Mouse (Mus musculus): ENCODE data around the gene Dag1. TPM values are rescaled to one million over a fixed set of nuclear protein-coding genes. Genes with fewer than 3 reads are reported as not detected.

Gene Dag1
- total RNA-seq, 1 experiment: 134 TPM

DNA sequence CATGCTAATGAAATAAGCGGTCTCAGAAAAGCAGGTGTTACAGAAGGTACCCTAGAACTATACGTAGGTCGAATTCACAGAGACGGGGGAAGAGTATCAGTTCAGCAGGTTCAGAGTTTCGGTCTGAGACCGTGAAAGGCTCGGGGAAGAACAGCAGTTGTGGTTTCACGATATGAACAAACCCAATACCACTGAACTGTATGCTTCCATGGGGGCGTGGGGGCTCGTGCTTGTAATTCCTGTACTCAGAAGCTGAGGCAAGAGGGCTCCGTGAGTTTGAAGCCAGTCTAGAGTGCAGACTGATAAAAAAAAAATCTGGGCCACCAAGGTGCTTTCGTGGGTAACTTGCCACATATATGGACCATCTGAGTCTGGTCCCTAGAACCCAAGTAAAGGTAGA lies 108.9 kb downstream of the Dag1 start:
- Histone ChIP-seq H3K4me3 (ENCODE audit: insufficient read depth in 1 of 2, low read depth in 1 of 2, low read length in 2 of 2, poor library complexity in 1 of 2, severe bottlenecking in 1 of 2) (no peak overlapping the region), H3K9me3 (ENCODE audit: control insufficient read depth, insufficient read depth, low read depth, low read length) (no peaks in the 10 kb centered on the region), H3K27ac (ENCODE audit: insufficient read depth, low read depth, low read length, poor library complexity, severe bottlenecking) (no peak overlapping the region), H3K36me3 (ENCODE audit: control insufficient read depth, insufficient read depth, low read length, poor library complexity, severe bottlenecking) (no peaks in the 10 kb centered on the region), H3K9ac (ENCODE audit: insufficient read depth, low read depth, low read length, poor library complexity, severe bottlenecking) (no peak overlapping the region), H3K4me1 (ENCODE audit: control insufficient read depth in 2 of 2, insufficient read depth in 2 of 2, low read length in 2 of 2, poor library complexity in 1 of 2) (peaks cover 2 to 5% of the 10 kb centered on the region in 2 experiments; a peak in 2 of 4 replicates)
- in situ Hi-C loops (cut with MboI; ENCODE audit: low sequenced_read_pairs in 2 of 2, unreplicated experiment in 2 of 2): no loop called here
- TF ChIP-seq MAFK (IDR thresholded peaks at IDR 0.05; ENCODE audit: insufficient read depth, low read depth, low read length) (no peak), ZC3H11A (IDR thresholded peaks at IDR 0.05; ENCODE audit: borderline replicate concordance, low read depth, low read length) (no peak), HCFC1 (IDR thresholded peaks at IDR 0.05; ENCODE audit: borderline replicate concordance, insufficient read depth, low read length) (no peak), CHD2 (IDR thresholded peaks at IDR 0.05; ENCODE audit: low read depth, low read length) (no peak), ZNF384 (IDR thresholded peaks at IDR 0.05; ENCODE audit: low read depth, low read length) (no peak)
- no peak for DNase-seq (ENCODE audit: low read depth, low spot score)

Other genes with a start within 250 kb of the Dag1 start
- 22.9 and 28.3 TPM in 2 replicates for gene Gmppb, start 214.7 kb downstream of the Dag1 start, total RNA-seq (2012; rRNA removed)
- gene Amigo3, start 210.8 kb downstream of the Dag1 start, total RNA-seq (2012; rRNA removed): 2.7 and 3.8 TPM in 2 replicates
- gene Mst1, start 183.5 kb downstream of the Dag1 start, total RNA-seq (2012; rRNA removed): 2.9 and 3.6 TPM in 2 replicates
- gene Rnf123, start 180.6 kb downstream of the Dag1 start, total RNA-seq (2012; rRNA removed): 14.5 and 28.1 TPM in 2 replicates
- gene Apeh, start 169.4 kb downstream of the Dag1 start, total RNA-seq (2012; rRNA removed): 37.3 and 56.1 TPM in 2 replicates
- 0.45 and 0.58 TPM in 2 replicates for gene Bsn, start 73.6 kb downstream of the Dag1 start, total RNA-seq (2012; rRNA removed)
- gene Nicn1, start 26.5 kb upstream of the Dag1 start, total RNA-seq (2012; rRNA removed): 9.2 and 9.9 TPM in 2 replicates
- 63.9 and 77.9 TPM in 2 replicates for gene Amt, start 32.9 kb upstream of the Dag1 start, total RNA-seq (2012; rRNA removed)
- 82.9 and 125 TPM in 2 replicates for gene Rhoa, start 42.2 kb upstream of the Dag1 start, total RNA-seq (2012; rRNA removed)
- 10.0 and 11.0 TPM in 2 replicates for gene Tcta, start 42.2 kb upstream of the Dag1 start, total RNA-seq (2012; rRNA removed)
- 797 and 939 TPM in 2 replicates for gene Gpx1, start 74.9 kb upstream of the Dag1 start, total RNA-seq (2012; rRNA removed)
- 64.2 and 69.1 TPM in 2 replicates for gene Usp4, start 83.9 kb upstream of the Dag1 start, total RNA-seq (2012; rRNA removed)
- 1.3 and 1.5 TPM in 2 replicates for gene 1700102P08Rik, start 128.8 kb upstream of the Dag1 start, total RNA-seq (2012; rRNA removed)
- gene Ccdc36, start 164.5 kb upstream of the Dag1 start, total RNA-seq (2012; rRNA removed): 1.4 and 1.7 TPM in 2 replicates
- not detected in 2 replicates for gene BC048562, start 172.5 kb upstream of the Dag1 start, total RNA-seq (2012; rRNA removed)
- 16.7 and 18.6 TPM in 2 replicates for gene Ccdc71, start 196.6 kb upstream of the Dag1 start, total RNA-seq (2012; rRNA removed)
- gene Klhdc8b, start 197.6 kb upstream of the Dag1 start, total RNA-seq (2012; rRNA removed): 6.6 and 6.7 TPM in 2 replicates
- 50.6 and 54.5 TPM in 2 replicates for gene Lamb2, start 215.8 kb upstream of the Dag1 start, total RNA-seq (2012; rRNA removed)
- gene Usp19, start 226.6 kb upstream of the Dag1 start, total RNA-seq (2012; rRNA removed): 92.1 and 126 TPM in 2 replicates
- 393 and 450 TPM in 2 replicates for gene Qars, start 243.7 kb upstream of the Dag1 start, total RNA-seq (2012; rRNA removed)

All from ES-E14 (cell line).